Mouse (Mus musculus) testis, postnatal 10 days (tissue): ENCODE results near the gene Ppp1r21.

Experiments used
- DNase-seq: peaks from one replicate; pipeline ENCODE4 v3.0.0; 2021; ENCODE audit warnings: low spot score

Ppp1r21 gene

DNA sequence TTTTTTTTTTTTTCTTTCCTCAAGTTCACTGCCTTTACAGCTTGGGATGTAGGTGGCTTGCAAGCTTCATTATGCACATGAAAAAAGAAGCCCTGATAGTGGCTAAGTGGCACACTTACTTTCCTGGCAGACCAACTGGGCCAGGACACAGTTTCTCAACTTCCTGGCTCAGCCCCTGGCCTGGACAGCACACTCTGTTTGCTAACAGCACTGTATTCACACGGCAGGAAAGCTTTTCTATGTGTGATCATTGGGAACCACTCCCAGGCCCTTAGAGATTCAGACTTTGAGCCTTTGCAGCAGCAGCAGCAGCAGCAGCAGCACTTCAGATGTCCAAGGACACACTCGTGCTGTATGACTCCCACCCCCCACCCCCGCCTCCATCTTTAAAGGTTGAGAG is 84.3 kb downstream of the Ppp1r21 start:
- no peak for DNase-seq

GRCm38 (mm10) chr17:88614733-88615132 is 84.8 kb downstream of the Ppp1r21 start:
- DNase-seq: no peak

DNA sequence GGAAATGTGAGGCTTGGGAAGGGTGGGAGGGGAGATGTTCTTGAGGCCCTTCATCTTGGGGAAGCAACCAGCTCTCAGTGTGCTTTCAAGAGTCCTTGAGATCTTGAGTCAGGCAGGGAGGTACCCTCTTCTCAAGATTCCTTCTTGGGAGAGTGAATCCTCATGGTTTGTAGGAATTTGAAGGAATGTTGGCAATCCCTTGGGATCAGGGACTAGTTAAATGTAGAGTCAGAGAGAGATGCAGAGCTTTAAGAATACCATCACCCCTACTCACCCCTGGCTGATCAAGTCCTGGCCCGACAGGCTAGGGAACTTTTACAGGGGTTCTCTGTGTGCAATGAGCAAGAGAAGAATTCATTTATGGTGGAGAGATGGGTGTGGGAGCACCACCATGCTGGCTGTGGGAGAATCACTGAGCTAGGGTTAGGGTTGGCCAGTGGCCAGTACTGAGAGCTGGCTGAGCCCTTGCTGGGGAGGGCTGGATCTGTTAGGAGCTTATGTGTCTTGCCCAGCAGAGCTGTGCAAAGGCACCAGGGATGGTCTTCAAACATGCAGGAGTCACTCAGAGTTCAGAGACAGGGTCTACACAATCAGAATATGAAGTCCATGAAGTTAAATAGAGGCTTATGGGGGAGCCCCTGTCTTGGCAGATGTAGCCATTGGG is 85.7 kb downstream of the Ppp1r21 start:
- peak; percentile 36 for DNase-seq

DNA sequence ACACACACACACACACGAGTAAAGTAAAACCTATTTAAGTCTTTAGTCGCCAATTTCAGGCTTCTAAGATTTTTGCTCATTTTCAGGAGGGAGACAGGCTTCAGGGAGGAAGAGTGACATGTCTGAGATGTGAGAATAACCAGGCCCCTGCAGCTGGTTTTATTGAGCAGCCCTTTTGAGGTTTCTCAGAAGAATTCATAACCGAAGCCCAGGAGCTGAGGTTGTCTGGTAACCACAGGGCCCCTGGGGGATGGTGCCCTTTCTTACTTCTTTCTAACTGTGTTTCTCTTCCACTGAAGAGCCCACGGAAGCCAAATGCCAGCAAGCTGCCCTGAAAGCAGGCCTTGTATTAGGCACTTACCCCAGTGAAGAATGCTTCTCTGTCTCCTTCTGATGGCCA is 91.0 kb downstream of the Ppp1r21 start:
- DNase-seq: no peak

DNA sequence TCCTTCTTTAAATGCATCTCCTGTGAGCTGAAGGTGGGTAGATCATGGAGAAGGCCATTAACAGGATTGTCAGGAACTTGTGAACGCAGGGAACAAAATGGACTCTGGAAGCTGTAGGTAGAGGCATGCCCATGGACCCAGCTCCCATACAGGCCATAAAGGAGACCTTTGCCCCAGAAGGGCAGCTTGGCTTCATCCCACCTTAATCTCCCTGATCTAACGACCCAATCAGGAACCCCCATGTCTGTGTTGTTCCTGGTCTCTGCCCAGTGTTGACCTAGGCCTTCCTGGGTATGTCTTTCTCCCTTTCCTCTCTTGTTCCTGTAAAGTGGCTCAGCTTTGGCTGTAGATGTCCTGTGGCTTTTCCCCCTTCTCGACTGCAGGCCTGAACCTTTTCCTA is 91.5 kb downstream of the Ppp1r21 start:
- DNase-seq: no peak

- DNase-seq: no peak
Measured at GRCm38 (mm10) chr17:88622711-88623110, 92.8 kb downstream of the Ppp1r21 start.

- DNase-seq: no peak
Measured at GRCm38 (mm10) chr17:88624386-88624785, 94.5 kb downstream of the Ppp1r21 start.

- DNase-seq: no peak
Measured at GRCm38 (mm10) chr17:88625350-88625749, 95.4 kb downstream of the Ppp1r21 start.

- no peak for DNase-seq
Measured at GRCm38 (mm10) chr17:88625931-88626330, 96.0 kb downstream of the Ppp1r21 start.

DNA sequence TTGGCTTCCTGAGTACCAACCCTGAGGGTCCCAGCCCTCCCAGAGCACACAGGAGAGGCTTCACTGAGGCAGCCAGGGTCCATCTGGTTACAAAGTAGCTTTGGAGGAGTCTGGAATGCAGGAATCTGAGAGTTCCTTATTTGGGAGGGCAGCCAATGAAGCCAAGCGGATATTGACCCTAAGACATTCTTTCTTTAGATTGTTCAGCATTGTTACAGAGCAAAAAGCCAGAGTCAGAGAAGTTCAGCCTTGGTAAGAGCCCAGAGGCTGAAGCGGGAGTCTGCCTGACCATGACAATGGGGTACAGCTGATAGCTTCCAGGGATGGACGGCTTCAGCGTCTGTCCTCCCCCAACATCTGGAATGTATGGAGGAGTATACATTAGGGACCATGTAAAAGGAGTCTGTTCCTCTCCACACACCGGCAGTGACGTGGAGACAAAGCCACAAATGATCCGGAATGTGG is 96.5 kb downstream of the Ppp1r21 start:
- no peak for DNase-seq

DNA sequence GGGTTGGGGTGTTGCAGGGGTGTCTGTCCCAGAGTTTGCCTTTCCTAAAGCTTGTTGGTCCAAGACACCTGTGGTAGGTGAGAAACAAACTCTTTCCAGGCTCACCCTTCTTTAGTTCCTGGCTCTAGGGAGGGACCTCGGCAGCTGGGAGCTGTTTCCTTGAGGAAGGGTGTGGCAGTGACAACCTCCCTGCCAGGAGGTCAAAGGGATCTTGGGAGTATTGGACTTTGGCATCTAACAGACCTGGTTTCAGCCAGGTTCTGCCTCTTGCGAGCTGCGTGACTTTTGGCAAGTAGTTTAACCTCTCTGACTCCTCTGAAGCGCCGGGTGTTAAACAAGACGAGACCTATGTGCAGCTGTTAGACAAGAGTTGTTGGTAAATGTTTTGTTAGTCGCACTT is 97.2 kb downstream of the Ppp1r21 start:
- no peak for DNase-seq

DNA sequence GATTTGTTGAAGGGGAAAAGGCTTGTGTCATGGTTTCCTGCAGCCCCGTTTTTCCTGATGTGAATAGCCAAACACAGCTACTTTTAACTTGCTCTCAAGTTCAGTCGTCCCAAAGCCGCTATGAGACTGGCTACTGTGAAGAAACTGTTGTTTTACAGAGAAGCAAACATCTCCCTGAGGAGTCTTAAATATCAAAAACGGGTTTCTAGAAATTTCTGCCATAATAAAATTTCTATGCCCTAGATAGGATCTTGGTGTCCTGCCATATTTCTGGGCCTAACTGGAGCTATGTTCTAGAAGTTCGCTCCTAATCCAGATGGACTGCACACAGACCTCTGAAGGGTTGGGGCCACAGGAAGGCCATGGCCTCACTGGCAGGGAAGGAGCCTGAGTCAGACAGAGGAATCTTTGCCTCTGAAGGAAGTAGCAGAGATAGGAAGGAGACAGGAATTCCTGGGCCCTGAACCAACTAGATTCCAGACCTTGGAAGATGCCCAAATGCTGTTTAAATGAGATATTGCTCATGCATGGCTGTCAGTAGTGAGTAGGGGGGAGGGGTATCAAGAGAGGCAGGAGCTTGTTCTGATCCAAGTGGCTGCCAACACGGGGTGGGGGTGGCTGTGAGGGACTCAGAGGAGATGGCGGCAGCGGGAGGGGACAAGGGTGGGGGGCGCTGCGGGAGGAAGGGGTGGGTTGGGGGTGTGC is 98.9 kb downstream of the Ppp1r21 start:
- peak; percentile 65 for DNase-seq

DNA sequence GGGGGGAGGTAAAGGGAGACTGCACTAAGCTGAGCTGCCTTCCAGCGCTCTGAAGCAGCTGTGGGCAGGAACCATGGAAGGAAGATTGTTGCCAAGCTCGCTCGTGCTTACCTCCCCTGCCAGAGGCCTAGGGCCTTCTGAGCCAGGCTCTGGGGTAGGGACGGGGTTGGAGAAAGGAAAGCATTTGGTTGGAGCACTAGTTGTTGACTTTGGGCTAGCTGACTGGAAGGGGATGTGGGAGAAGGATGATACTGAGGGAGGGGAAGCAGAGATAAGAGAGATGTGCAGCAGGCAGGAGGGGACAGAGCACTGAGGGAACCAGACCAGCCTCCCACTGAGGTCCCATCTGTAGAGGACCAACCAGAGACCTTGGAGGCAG is 99.5 kb downstream of the Ppp1r21 start:
- DNase-seq: no peak

- DNase-seq: no peak
Measured at GRCm38 (mm10) chr17:88629931-88630553, 100.1 kb downstream of the Ppp1r21 start.

DNA sequence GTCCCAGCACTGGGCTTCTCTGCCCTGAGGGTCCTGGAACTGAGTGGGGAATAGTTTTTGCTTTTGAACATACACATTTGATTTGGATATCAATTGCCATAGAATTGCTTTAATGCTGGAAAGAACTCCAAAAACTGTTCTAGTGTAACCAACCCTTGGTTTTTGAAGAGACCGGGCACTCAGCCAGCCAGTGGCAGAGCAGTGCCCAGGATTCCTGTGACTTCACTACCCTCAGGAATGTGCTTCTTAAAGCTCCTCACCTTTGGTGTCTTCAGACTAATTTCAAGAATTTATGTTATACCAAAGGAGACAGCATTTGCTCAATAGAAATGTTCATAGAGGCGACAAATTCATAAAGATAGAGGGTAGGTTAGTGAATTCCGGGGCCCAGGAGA is 100.6 kb downstream of the Ppp1r21 start:
- DNase-seq: peak; percentile 74

- DNase-seq: no peak
Measured at GRCm38 (mm10) chr17:88632631-88633030, 102.7 kb downstream of the Ppp1r21 start.

- peak; percentile 27 for DNase-seq
Measured at GRCm38 (mm10) chr17:88636076-88636475, 106.2 kb downstream of the Ppp1r21 start.

DNA sequence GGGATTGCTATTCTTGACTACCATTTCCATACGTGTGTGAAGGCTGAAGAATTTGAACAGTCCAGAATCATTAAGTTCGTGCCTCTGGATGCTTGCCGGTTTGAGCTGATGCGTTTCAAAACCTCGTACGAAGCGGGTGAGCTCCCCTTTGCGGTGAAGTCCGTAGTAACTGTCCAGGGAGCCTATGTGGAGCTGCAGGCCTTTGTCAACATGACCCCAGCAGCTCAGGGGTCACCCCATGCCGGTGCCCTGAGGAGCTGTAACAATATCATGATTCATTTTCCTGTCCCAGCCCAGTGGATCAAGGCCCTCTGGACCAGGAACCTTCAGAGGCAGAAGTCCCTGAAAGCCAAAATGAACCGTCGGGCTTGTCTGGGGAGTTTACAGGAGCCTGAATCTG is 106.7 kb downstream of the Ppp1r21 start:
- DNase-seq: peak; percentile 35
